Mouse (Mus musculus): ENCODE measurements at regions not wholly inside any gene's neighbourhood (a gene's known extent, or its start where the extent isn't known, plus 50 kb on each side); places are given as distances from the start of the nearest gene placed in this dataset.

DNA sequence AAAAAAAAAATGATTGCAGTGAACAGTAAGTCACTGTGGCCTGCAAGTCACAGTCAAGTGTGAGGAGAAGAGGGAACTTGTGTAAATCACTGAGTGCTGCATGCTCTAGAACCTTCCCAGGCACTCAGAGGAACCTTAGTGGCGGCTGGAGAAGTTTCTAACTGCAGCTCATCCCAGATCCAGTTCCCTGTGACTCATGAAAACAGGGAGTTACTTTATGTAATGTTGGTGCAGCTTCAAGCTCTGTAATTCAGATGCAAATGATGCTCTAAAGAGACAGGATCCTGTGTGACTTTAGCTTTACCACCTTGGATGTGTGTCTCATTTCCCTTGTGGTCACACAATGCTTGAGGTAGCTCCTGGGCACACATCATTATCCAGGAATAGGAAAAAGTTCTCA is 253.8 kb downstream of the Dok5 start:
- Histone ChIP-seq H3K27ac (ENCODE audit: insufficient read depth, low read length) (no peak overlapping the region), H3K4me1 (ENCODE audit: control insufficient read depth, insufficient read depth, low read length) (no peaks in the 10 kb centered on the region), H3K4me3 (replicated peaks; ENCODE audit: insufficient read depth, low read depth, low read length) (no peak overlapping the region), H3K27me3 (ENCODE audit: control insufficient read depth, insufficient read depth, low read length) (no peaks in the 10 kb centered on the region)
- no peak for TF ChIP-seq POLR2A (IDR thresholded peaks at IDR 0.05; ENCODE audit: borderline replicate concordance, insufficient read depth, low read length)
- no peak for TF ChIP-seq CTCF (IDR thresholded peaks at IDR 0.05; ENCODE audit: borderline replicate concordance, insufficient read depth, low read depth, low read length)
- WGBS, result 84% methylated on average over 1 of the region's 1 CpGs
- DNase-seq, result no peak

DNA sequence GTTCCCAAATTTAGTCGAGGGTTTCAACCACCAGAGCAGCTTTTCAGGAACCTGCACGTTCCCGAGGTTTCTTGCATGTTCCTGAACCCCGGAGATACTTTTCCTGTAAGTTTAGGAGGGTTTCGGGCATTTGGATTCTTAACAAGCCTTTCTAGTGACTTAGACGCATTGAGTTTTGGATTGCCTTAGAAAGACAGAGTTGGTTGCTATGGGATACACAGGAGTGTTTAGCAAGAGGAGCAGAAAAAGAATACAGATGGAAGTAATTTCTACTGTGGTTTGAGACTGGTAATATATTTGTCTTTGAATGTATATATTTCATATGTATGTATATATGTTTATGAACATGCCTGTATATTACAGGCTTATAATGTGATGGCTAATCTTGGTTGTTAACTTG is 266.8 kb downstream of the Dok5 start:
- Histone ChIP-seq H3K27ac (ENCODE audit: insufficient read depth, low read length) (no peak overlapping the region), H3K4me1 (ENCODE audit: control insufficient read depth, insufficient read depth, low read length) (no peaks in the 10 kb centered on the region), H3K4me3 (replicated peaks; ENCODE audit: insufficient read depth, low read depth, low read length) (no peak overlapping the region), H3K27me3 (ENCODE audit: control insufficient read depth, insufficient read depth, low read length) (no peaks in the 10 kb centered on the region)
- 91% methylated on average over 6 of the region's 6 CpGs for WGBS
- no peak for DNase-seq
- TF ChIP-seq POLR2A (IDR thresholded peaks at IDR 0.05; ENCODE audit: borderline replicate concordance, insufficient read depth, low read length) (no peak), CTCF (IDR thresholded peaks at IDR 0.05; ENCODE audit: borderline replicate concordance, insufficient read depth, low read depth, low read length) (no peak)

DNA sequence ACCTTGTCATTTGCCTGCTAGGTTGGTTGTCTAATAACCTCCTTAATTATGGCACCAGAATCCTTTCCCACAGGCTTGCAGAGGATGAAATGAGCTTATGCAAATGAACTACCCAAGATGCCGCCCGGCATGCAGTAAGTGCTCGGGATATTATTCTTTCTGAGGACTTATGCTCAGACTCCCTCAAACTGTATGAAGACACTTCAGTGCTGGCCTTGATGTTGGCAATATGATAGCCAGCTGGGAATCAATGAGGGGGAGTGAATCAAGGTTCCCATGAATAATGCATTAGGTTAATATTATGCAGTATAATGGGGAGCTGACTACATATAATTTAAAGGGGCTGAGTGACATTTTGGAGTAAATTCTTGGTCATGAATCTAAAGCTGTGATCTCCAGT is 268.6 kb downstream of the Dok5 start:
- DNase-seq, result no peak
- WGBS, result 34% methylated on average over 3 of the region's 3 CpGs
- no peak for TF ChIP-seq CTCF (IDR thresholded peaks at IDR 0.05; ENCODE audit: borderline replicate concordance, insufficient read depth, low read depth, low read length)
- Histone ChIP-seq H3K4me3 (replicated peaks; ENCODE audit: insufficient read depth, low read depth, low read length) (no peak overlapping the region), H3K27ac (ENCODE audit: insufficient read depth, low read length) (no peak overlapping the region), H3K27me3 (ENCODE audit: control insufficient read depth, insufficient read depth, low read length) (no peaks in the 10 kb centered on the region), H3K4me1 (ENCODE audit: control insufficient read depth, insufficient read depth, low read length) (no peaks in the 10 kb centered on the region)

DNA sequence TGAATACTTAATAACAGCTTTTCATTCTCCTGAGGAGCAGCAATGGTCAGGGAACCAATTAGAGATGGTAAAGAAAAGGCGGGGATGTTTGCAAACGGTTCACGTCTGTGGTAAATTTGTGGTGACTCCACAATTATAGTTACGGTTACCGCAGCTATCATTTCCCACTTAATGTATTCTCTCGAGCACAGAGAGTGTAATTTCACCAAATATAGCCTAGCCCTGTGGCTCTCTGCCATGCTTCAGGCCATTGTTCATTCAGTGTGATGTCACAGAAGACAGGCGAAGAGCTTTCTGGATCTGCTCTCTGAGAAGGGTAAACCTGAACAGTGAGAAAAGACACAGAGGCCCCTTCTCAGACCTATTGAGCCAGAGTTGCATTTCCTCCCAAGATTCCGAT is 296.9 kb downstream of the Dok5 start:
- DNase-seq, result no peak
- Histone ChIP-seq H3K4me1 (ENCODE audit: control insufficient read depth, insufficient read depth, low read length) (no peaks in the 10 kb centered on the region), H3K27ac (ENCODE audit: insufficient read depth, low read length) (no peak overlapping the region), H3K4me3 (replicated peaks; ENCODE audit: insufficient read depth, low read depth, low read length) (no peak overlapping the region), H3K27me3 (ENCODE audit: control insufficient read depth, insufficient read depth, low read length) (no peaks in the 10 kb centered on the region)
- WGBS, result 81% methylated on average over 8 of the region's 8 CpGs
- TF ChIP-seq CTCF (IDR thresholded peaks at IDR 0.05; ENCODE audit: borderline replicate concordance, insufficient read depth, low read depth, low read length) (no peak), POLR2A (IDR thresholded peaks at IDR 0.05; ENCODE audit: borderline replicate concordance, insufficient read depth, low read length) (no peak)
